Mouse (Mus musculus) megakaryocyte progenitor cell, adult 5-6 weeks (primary cell): ENCODE data around the gene Etfa. TPM values are rescaled to one million over a fixed set of nuclear protein-coding genes. Genes with fewer than 3 reads are reported as not detected.

Experiments
- ATAC-seq: replicated peaks from 2 replicates; pipeline ENCODE4 v1.8.0; 2016; ENCODE audit warnings: mild to moderate bottlenecking, moderate TSS enrichment, inconsistent platforms; ENCODE audit not compliant: poor library complexity
- total RNA-seq, 2 experiments: library from RNA; stranded (forward) in 1 of 2; stranded (reverse) in 1 of 2; fragments of 157-497, 149-512 nt in 1 of 2; fragments of 200-1000 nt in 1 of 2; gene quantifications; 2 replicates each; pipeline versions ENCODE4 v1.2.3 to v1.2.4; 2015 to 2017

Gene Etfa
- total RNA-seq, 2 experiments from 2014 or later: 58.1 to 151 TPM

GRCm38 (mm10) chr9:55429242-55429975 is 82.6 kb downstream of the Etfa start:
- ATAC-seq: peak; percentile 99

GRCm38 (mm10) chr9:55425271-55425810 is 86.7 kb downstream of the Etfa start:
- no peak for ATAC-seq

- no peak for ATAC-seq
These were observed 88.3 kb downstream of the Etfa start for GRCm38 (mm10) chr9:55423451-55424424.

- ATAC-seq: no peak
These were observed 90.3 kb downstream of the Etfa start for GRCm38 (mm10) chr9:55421786-55422185.

DNA sequence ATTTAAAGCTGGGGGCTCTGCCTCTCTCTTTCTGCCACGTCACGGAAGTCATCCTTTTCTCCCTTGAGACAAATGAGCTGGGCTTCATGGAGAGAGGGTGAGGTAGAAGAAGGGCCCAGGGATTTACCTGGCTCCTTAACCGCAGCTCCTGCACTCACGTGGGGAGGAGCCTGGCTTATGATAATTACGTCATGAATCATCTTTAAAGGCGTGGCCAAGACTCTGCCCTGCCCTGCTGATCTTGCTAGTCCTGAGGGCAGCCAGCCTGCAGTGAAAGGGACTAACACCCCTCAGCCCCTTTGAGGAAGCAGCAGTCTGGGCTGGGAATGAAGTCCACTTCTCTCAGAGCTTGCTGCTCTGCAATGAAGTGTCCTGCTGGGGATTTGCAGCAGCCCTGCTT is 100.9 kb downstream of the Etfa start:
- no peak for ATAC-seq

- no peak for ATAC-seq
These were observed 101.6 kb downstream of the Etfa start for GRCm38 (mm10) chr9:55410430-55410829.

- ATAC-seq: 0 out of 2 replicates have a peak, but pooled peaks have one; percentile 50
These were observed 102.2 kb downstream of the Etfa start for GRCm38 (mm10) chr9:55409833-55410232.

- no peak for ATAC-seq
These were observed 103.2 kb downstream of the Etfa start for GRCm38 (mm10) chr9:55408851-55409250.

DNA sequence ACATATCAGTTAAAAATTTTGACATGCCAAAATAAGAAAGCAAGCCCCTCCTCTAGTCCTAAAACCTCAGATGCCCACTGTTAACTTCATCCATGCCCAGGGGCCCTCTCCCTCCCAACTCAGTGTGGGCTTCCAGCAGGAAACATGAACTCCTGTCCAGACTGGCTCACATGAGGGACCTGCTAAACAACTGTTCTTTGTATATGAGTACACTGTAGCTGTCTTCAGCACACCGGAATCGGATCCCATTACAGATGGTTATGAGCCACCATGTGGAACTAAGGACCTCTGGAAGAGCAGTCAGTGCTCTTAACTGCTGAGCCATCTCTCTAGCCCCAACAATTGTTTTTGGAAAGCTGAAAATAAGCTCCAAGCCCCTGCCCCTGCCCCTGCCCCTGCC is 105.3 kb downstream of the Etfa start:
- no peak for ATAC-seq

GRCm38 (mm10) chr9:55404976-55405702 is 106.9 kb downstream of the Etfa start:
- no peak for ATAC-seq

Other genes with a start within 250 kb of the Etfa start
- gene Nrg4, start 185.4 kb downstream of the Etfa start, total RNA-seq (2015): 10.5 and 11.4 TPM in 2 replicates
- 7.2 and 9.1 TPM in 2 replicates for gene Nrg4, start 185.4 kb downstream of the Etfa start, total RNA-seq (2017)
- gene Tmem266, start 185.3 kb downstream of the Etfa start, total RNA-seq (2015): not detected in 2 replicates
- gene Tmem266, start 185.3 kb downstream of the Etfa start, total RNA-seq (2017): not detected in 2 replicates
- gene Isl2, start 26.4 kb upstream of the Etfa start, total RNA-seq (2015): not detected in 2 replicates
- not detected in 2 replicates for gene Isl2, start 26.4 kb upstream of the Etfa start, total RNA-seq (2017)